Mouse (Mus musculus): ENCODE measurements around the gene Smyd4. TPM values are rescaled to one million over a fixed set of nuclear protein-coding genes. Genes with fewer than 3 reads are reported as not detected.

The Smyd4 gene
- polyA plus RNA-seq, 1 experiment from 2014 or later: 12.8 TPM

- Histone ChIP-seq H3K27me3 (replicated peaks) (no peaks in the 10 kb centered on the region), H3K4me2 (no peak overlapping the region), H3K9me3 (replicated peaks) (no peaks in the 10 kb centered on the region), H3K36me3 (peaks cover 17% of the 10 kb centered on the region), H3K27ac (ENCODE audit: poor library complexity, severe bottlenecking) (no peak overlapping the region), H3K9ac (no peak overlapping the region), H3K4me1 (replicated peaks) (peaks cover 39% of the 10 kb centered on the region), H3K4me3 (no peak overlapping the region)
- no peak for ATAC-seq (ENCODE audit: insufficient number of reproducible peaks, low FRiP score)
- 78% methylated on average over 8 of the region's 8 CpGs for WGBS
These were observed 24.9 kb upstream of the Smyd4 start for GRCm38 (mm10) chr11:75323326-75323737.

- H3K36me3 ChIP-seq: peaks cover 17% of the 10 kb centered on the region
- H3K9ac ChIP-seq: no peak overlapping the region
- H3K9me3 ChIP-seq (replicated peaks): no peaks in the 10 kb centered on the region
- H3K27me3 ChIP-seq (replicated peaks): no peaks in the 10 kb centered on the region
- H3K4me1 ChIP-seq (replicated peaks): peaks cover 33% of the 10 kb centered on the region
- H3K27ac ChIP-seq (ENCODE audit: poor library complexity, severe bottlenecking): no peak overlapping the region
- no peak for ATAC-seq (ENCODE audit: insufficient number of reproducible peaks, low FRiP score)
- 86% methylated on average over 2 of the region's 2 CpGs for WGBS
- H3K4me2 ChIP-seq: no peak overlapping the region
- no peak overlapping the region for H3K4me3 ChIP-seq
These were observed 23.8 kb upstream of the Smyd4 start for GRCm38 (mm10) chr11:75324433-75324832.

- no peak overlapping the region for H3K4me2 ChIP-seq
- H3K9me3 ChIP-seq (replicated peaks): no peaks in the 10 kb centered on the region
- ATAC-seq (ENCODE audit: insufficient number of reproducible peaks, low FRiP score): no peak
- no peaks in the 10 kb centered on the region for H3K27me3 ChIP-seq (replicated peaks)
- peaks cover 17% of the 10 kb centered on the region for H3K36me3 ChIP-seq
- H3K4me1 ChIP-seq (replicated peaks): peaks cover 33% of the 10 kb centered on the region
- no peak overlapping the region for H3K4me3 ChIP-seq
- 69% methylated on average over 16 of the region's 16 CpGs for WGBS
- no peak overlapping the region for H3K27ac ChIP-seq (ENCODE audit: poor library complexity, severe bottlenecking)
- H3K9ac ChIP-seq: no peak overlapping the region
These were observed 22.9 kb upstream of the Smyd4 start for GRCm38 (mm10) chr11:75325116-75325968.

- no peak overlapping the region for H3K9ac ChIP-seq
- no peak overlapping the region for H3K4me3 ChIP-seq
- no peak for ATAC-seq (ENCODE audit: insufficient number of reproducible peaks, low FRiP score)
- 64% methylated on average over 7 of the region's 7 CpGs for WGBS
- H3K4me1 ChIP-seq (replicated peaks): peaks cover 33% of the 10 kb centered on the region
- H3K4me2 ChIP-seq: no peak overlapping the region
- no peak overlapping the region for H3K27ac ChIP-seq (ENCODE audit: poor library complexity, severe bottlenecking)
- no peaks in the 10 kb centered on the region for H3K27me3 ChIP-seq (replicated peaks)
- H3K36me3 ChIP-seq: peaks cover 17% of the 10 kb centered on the region
- H3K9me3 ChIP-seq (replicated peaks): no peaks in the 10 kb centered on the region
These were observed 22.3 kb upstream of the Smyd4 start for GRCm38 (mm10) chr11:75325969-75326311.

- 70% methylated on average over 8 of the region's 8 CpGs for WGBS
These were observed 11.6 kb upstream of the Smyd4 start for GRCm38 (mm10) chr11:75336676-75337075.

GRCm38 (mm10) chr11:75337246-75337645 is 11.0 kb upstream of the Smyd4 start:
- WGBS: 84% methylated on average over 7 of the region's 7 CpGs

More at GRCm38 (mm10) chr11:75336676-75337075, 11.6 kb upstream of the Smyd4 start:
- H3K4me2 ChIP-seq: no peak overlapping the region
- no peaks in the 10 kb centered on the region for H3K9me3 ChIP-seq (replicated peaks)
- H3K27ac ChIP-seq (ENCODE audit: poor library complexity, severe bottlenecking): no peak overlapping the region
- peaks cover 14% of the 10 kb centered on the region for H3K4me1 ChIP-seq (replicated peaks)
- H3K9ac ChIP-seq: no peak overlapping the region
- peaks cover 65% of the 10 kb centered on the region for H3K36me3 ChIP-seq
- ATAC-seq (ENCODE audit: insufficient number of reproducible peaks, low FRiP score): no peak
- no peaks in the 10 kb centered on the region for H3K27me3 ChIP-seq (replicated peaks)
- no peak overlapping the region for H3K4me3 ChIP-seq

GRCm38 (mm10) chr11:75340076-75340475 is 8.2 kb upstream of the Smyd4 start:
- Histone ChIP-seq H3K36me3 (peaks cover 59% of the 10 kb centered on the region), H3K27ac (ENCODE audit: poor library complexity, severe bottlenecking) (no peak overlapping the region), H3K4me1 (replicated peaks) (peaks cover 22% of the 10 kb centered on the region), H3K27me3 (replicated peaks) (no peaks in the 10 kb centered on the region), H3K9me3 (replicated peaks) (no peaks in the 10 kb centered on the region), H3K4me2 (no peak overlapping the region), H3K4me3 (no peak overlapping the region), H3K9ac (no peak overlapping the region)
- ATAC-seq (ENCODE audit: insufficient number of reproducible peaks, low FRiP score): no peak
- 85% methylated on average over 14 of the region's 14 CpGs for WGBS

More at GRCm38 (mm10) chr11:75337246-75337645, 11.0 kb upstream of the Smyd4 start:
- Histone ChIP-seq H3K4me2 (no peak overlapping the region), H3K4me3 (no peak overlapping the region), H3K9ac (no peak overlapping the region), H3K27me3 (replicated peaks) (no peaks in the 10 kb centered on the region), H3K9me3 (replicated peaks) (no peaks in the 10 kb centered on the region), H3K27ac (ENCODE audit: poor library complexity, severe bottlenecking) (no peak overlapping the region), H3K4me1 (replicated peaks) (peaks cover 14% of the 10 kb centered on the region), H3K36me3 (peaks cover 63% of the 10 kb centered on the region)
- ATAC-seq (ENCODE audit: insufficient number of reproducible peaks, low FRiP score): no peak

- 91% methylated on average over 12 of the region's 12 CpGs for WGBS
- Histone ChIP-seq H3K4me2 (no peak overlapping the region), H3K27ac (ENCODE audit: poor library complexity, severe bottlenecking) (no peak overlapping the region), H3K4me1 (replicated peaks) (peaks cover 25% of the 10 kb centered on the region), H3K36me3 (peaks cover 58% of the 10 kb centered on the region), H3K4me3 (no peak overlapping the region), H3K9ac (no peak overlapping the region), H3K27me3 (replicated peaks) (no peaks in the 10 kb centered on the region), H3K9me3 (replicated peaks) (no peaks in the 10 kb centered on the region)
- ATAC-seq (ENCODE audit: insufficient number of reproducible peaks, low FRiP score): no peak
These were observed 7.4 kb upstream of the Smyd4 start for GRCm38 (mm10) chr11:75340698-75341345.

GRCm38 (mm10) chr11:75343096-75343495 is 5.1 kb upstream of the Smyd4 start:
- ATAC-seq (ENCODE audit: insufficient number of reproducible peaks, low FRiP score): no peak
- H3K4me2 ChIP-seq: no peak overlapping the region
- H3K27me3 ChIP-seq (replicated peaks): no peaks in the 10 kb centered on the region
- peaks cover 36% of the 10 kb centered on the region for H3K36me3 ChIP-seq
- no peaks in the 10 kb centered on the region for H3K9me3 ChIP-seq (replicated peaks)
- no peak overlapping the region for H3K27ac ChIP-seq (ENCODE audit: poor library complexity, severe bottlenecking)
- 88% methylated on average over 2 of the region's 2 CpGs for WGBS
- H3K9ac ChIP-seq: no peak overlapping the region
- H3K4me1 ChIP-seq (replicated peaks): peaks cover 27% of the 10 kb centered on the region
- H3K4me3 ChIP-seq: no peak overlapping the region

GRCm38 (mm10) chr11:75344163-75344562 is 4.1 kb upstream of the Smyd4 start:
- Histone ChIP-seq H3K27ac (ENCODE audit: poor library complexity, severe bottlenecking) (no peak overlapping the region), H3K4me3 (no peak overlapping the region), H3K4me1 (replicated peaks) (peaks cover 27% of the 10 kb centered on the region), H3K4me2 (no peak overlapping the region), H3K27me3 (replicated peaks) (no peaks in the 10 kb centered on the region), H3K9ac (no peak overlapping the region), H3K36me3 (peaks cover 27% of the 10 kb centered on the region), H3K9me3 (replicated peaks) (no peaks in the 10 kb centered on the region)
- no peak for ATAC-seq (ENCODE audit: insufficient number of reproducible peaks, low FRiP score)
- WGBS: 81% methylated on average over 2 of the region's 2 CpGs

- WGBS: 92% methylated on average over 5 of the region's 5 CpGs
- Histone ChIP-seq H3K27ac (ENCODE audit: poor library complexity, severe bottlenecking) (no peak overlapping the region), H3K27me3 (replicated peaks) (no peaks in the 10 kb centered on the region), H3K4me1 (replicated peaks) (peaks cover 27% of the 10 kb centered on the region), H3K4me2 (no peak overlapping the region), H3K36me3 (peaks cover 23% of the 10 kb centered on the region), H3K9ac (no peak overlapping the region), H3K9me3 (replicated peaks) (no peaks in the 10 kb centered on the region), H3K4me3 (no peak overlapping the region)
- no peak for ATAC-seq (ENCODE audit: insufficient number of reproducible peaks, low FRiP score)
These were observed 3.5 kb upstream of the Smyd4 start for GRCm38 (mm10) chr11:75344716-75345115.

Measured in heart, embryonic 12.5 days (tissue).